Mouse (Mus musculus) stomach, postnatal 0 days (tissue): ENCODE results near the gene Gm28845. TPM values are rescaled to one million over a fixed set of nuclear protein-coding genes. Genes with fewer than 3 reads are reported as not detected.

ENCODE experiments used
- polyA plus RNA-seq: library from polyadenylated mRNA; unstranded; fragments of >200 nt; fragmentation: Nextera tagmentation; extraction: Ambion mirVana; gene quantifications from 2 replicates; pipeline ENCODE4 v1.2.1, GENCODE M21; 2015

The Gm28845 gene
- polyA plus RNA-seq, 1 experiment from 2014 or later: not detected

Other genes with a start within 250 kb of the Gm28845 start
- 2.2 and 2.3 TPM in 2 replicates for gene Plekhm3, start 162.7 kb downstream of the Gm28845 start, polyA plus RNA-seq
- gene Akr1cl, start 86.8 kb downstream of the Gm28845 start, polyA plus RNA-seq: 0.17 TPM in 1 of 2 replicates, not detected in the other
- gene Cryge, start 68.4 kb downstream of the Gm28845 start, polyA plus RNA-seq: not detected in 2 replicates
- gene Crygd, start 56.1 kb downstream of the Gm28845 start, polyA plus RNA-seq: not detected in 2 replicates
- not detected in 2 replicates for gene Crygc, start 45.9 kb downstream of the Gm28845 start, polyA plus RNA-seq
- not detected in 2 replicates for gene Crygb, start 37.3 kb downstream of the Gm28845 start, polyA plus RNA-seq
- not detected in 2 replicates for gene Cryga, start 16.2 kb downstream of the Gm28845 start, polyA plus RNA-seq
- gene D630023F18Rik, start 3.7 kb upstream of the Gm28845 start, polyA plus RNA-seq: 0.16 and 0.27 TPM in 2 replicates
- 162 and 177 TPM in 2 replicates for gene Idh1, start 66.9 kb upstream of the Gm28845 start, polyA plus RNA-seq
- gene Pikfyve, start 67.1 kb upstream of the Gm28845 start, polyA plus RNA-seq: 3.9 and 4.4 TPM in 2 replicates
- not detected in 2 replicates for gene Pth2r, start 162.5 kb upstream of the Gm28845 start, polyA plus RNA-seq